Mouse (Mus musculus): ENCODE measurements around the gene Taf4.

The Taf4 gene

GRCm38 (mm10) chr2:179980616-179981015, 4.2 kb upstream of the Taf4 start:
- peak; percentile 40 to 48 for DNase-seq

GRCm38 (mm10) chr2:179979836-179980235, 3.4 kb upstream of the Taf4 start:
- DNase-seq = no peak

- DNase-seq = no peak
Observed at GRCm38 (mm10) chr2:179978250-179978649, 1.8 kb upstream of the Taf4 start.

GRCm38 (mm10) chr2:179977344-179978025, 1.0 kb upstream of the Taf4 start:
- peak in 1 of 2 experiments; percentile 39 for DNase-seq

- DNase-seq = no peak
Observed at GRCm38 (mm10) chr2:179976295-179976627, 185 bp downstream of the Taf4 start.

GRCm38 (mm10) chr2:179975851-179976250, 595 bp downstream of the Taf4 start:
- peak; percentile 50 to 60 for DNase-seq

- DNase-seq = peak; percentile 63 to 68
Observed at GRCm38 (mm10) chr2:179974651-179975471, 1.6 kb downstream of the Taf4 start.

GRCm38 (mm10) chr2:179973871-179974628, 2.4 kb downstream of the Taf4 start:
- DNase-seq = peak; percentile 64 to 65

- no peak for DNase-seq
Observed at GRCm38 (mm10) chr2:179972406-179972805, 4.0 kb downstream of the Taf4 start.

GRCm38 (mm10) chr2:179971891-179972290, 4.6 kb downstream of the Taf4 start:
- no peak for DNase-seq

GRCm38 (mm10) chr2:179969137-179969536, 7.3 kb downstream of the Taf4 start:
- DNase-seq = no peak

- DNase-seq = no peak
Observed at GRCm38 (mm10) chr2:179967633-179968032, 8.8 kb downstream of the Taf4 start.

- DNase-seq = peak; percentile 48 to 54
Observed at GRCm38 (mm10) chr2:179961420-179961819, 15.0 kb downstream of the Taf4 start.

- DNase-seq = no peak
Observed at GRCm38 (mm10) chr2:179960327-179960726, 16.1 kb downstream of the Taf4 start.

GRCm38 (mm10) chr2:179959391-179959790, 17.1 kb downstream of the Taf4 start:
- no peak for DNase-seq

- peak; percentile 49 to 62 for DNase-seq
Observed at GRCm38 (mm10) chr2:179951542-179952524, 24.6 kb downstream of the Taf4 start.

GRCm38 (mm10) chr2:179948820-179949219, 27.6 kb downstream of the Taf4 start:
- peak in 1 of 2 experiments; percentile 34 for DNase-seq

- DNase-seq = no peak
Observed at GRCm38 (mm10) chr2:179947607-179948006, 28.8 kb downstream of the Taf4 start.

- DNase-seq = no peak
Observed at GRCm38 (mm10) chr2:179946496-179946895, 29.9 kb downstream of the Taf4 start.

GRCm38 (mm10) chr2:179945051-179945450, 31.4 kb downstream of the Taf4 start:
- no peak for DNase-seq

- DNase-seq = peak; percentile 69 to 77
Observed at GRCm38 (mm10) chr2:179941696-179942095, 34.8 kb downstream of the Taf4 start.

GRCm38 (mm10) chr2:179937091-179937490, 39.4 kb downstream of the Taf4 start:
- DNase-seq = no peak
